Mouse (Mus musculus): ENCODE measurements around the gene Shcbp1.

DNA sequence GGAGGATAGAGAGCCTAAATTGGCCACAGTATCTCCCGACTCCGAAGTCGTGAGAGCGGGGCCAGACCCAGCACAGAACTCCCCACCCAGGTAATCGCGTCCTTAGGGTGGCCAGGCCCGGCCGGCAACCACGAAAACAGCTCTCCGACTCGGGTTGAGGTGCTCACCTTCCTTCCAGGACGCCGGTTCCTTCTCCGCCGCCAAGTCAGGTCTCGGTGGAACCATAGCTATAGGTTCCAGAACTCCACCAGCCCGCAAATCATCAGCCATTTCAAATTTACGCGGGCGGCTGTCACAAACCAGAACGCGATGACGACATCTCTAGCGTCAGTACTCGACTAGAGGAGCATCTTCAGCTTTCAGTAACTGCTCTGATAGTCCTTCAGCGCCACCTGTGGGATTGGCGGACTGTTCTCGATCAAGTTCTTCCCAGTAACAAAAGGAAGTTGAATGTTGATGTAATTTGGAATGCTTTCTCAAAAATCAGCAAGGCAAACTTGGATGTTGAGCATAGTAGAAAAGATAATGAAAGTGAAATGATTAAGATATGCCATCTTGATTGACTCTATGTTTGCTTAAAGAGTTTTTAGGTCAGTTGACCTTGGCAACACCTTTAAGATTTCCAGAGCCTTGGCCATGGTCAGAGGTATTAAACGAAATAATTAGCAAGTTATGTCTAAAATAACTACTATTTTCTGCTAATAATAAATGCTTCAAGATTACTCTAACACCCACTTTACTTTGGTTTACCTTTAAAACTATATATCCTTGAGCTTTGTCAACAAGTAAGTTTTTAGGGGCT lies at the start of gene Shcbp1:
- TF ChIP-seq CTCF (IDR thresholded peaks at IDR 0.05; ENCODE audit: control insufficient read depth, insufficient read depth, insufficient replicate concordance, low read depth, low read length) (peak; percentile 52; the same call in 1 of the 2 replicates), POLR2A (IDR thresholded peaks at IDR 0.05; ENCODE audit: control insufficient read depth, low read depth, low read length) (no peak; the same call in 1 of the 2 replicates)
